Mouse (Mus musculus): ENCODE data around the gene Ppp6c.

DNA sequence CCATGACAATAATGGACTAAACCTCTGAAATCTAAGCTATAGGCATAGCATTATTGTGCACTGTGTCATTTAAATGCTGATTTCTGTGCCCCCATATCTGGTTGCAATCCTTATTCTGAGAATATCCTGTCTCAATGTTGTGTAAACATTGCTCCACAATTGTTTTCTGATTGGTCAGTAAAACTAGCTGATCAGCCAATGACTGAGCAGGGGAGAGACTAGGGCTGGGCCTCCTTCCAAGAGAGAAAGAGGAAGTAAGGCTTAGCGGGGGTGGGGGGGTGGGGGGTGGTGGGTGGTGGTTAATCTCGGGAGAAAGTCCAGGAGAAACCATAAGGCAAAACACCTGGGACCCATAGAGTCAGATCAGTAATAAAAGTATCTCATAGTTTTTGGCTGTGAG is 78.2 kb downstream of the Ppp6c start:
- no peak for TF ChIP-seq POLR2A (IDR thresholded peaks at IDR 0.05; ENCODE audit: low read depth, low read length)
- TF ChIP-seq CTCF (conservative IDR thresholded peaks at IDR 0.05; ENCODE audit: insufficient read depth, insufficient read length, low read depth, low read length) = no peak

Measured in kidney, adult 2 months (tissue).